Mouse (Mus musculus) layer of hippocampus, postnatal 10 days (tissue): ENCODE data around the gene Tmem18. TPM values are rescaled to one million over a fixed set of nuclear protein-coding genes. Genes with fewer than 3 reads are reported as not detected.

Experiments used
- microRNA-seq, 2 experiments: library from miRNA; unstranded; fragments of <30 nt; microRNA quantifications; one replicate each; pipeline ENCODE4 v1.2.0; 2021
- total RNA-seq, 2 experiments: library from RNA; stranded (reverse); gene quantifications; 2 replicates each; pipeline ENCODE4 v1.2.3; 2021

Tmem18 gene
- total RNA-seq, 2 experiments from 2014 or later, result 57.0 to 60.1 TPM

Small RNA genes lying within 50 kb of the gene (microRNA-seq; reads per million reads assigned to microRNA genes)
- 0 reads per million in 2 experiments for gene Gm25243

Other genes starting within 250 kb of the Tmem18 start
- 1 to 10 TPM; 6.4 to 6.6 TPM for gene Sntg2, start 211.1 kb upstream of the Tmem18 start, total RNA-seq